8 mouse cellular contexts compared by ENCODE assay signal in genomic region chr12:30578019-30578418, GRCm38 (mm10). TPM values are rescaled to one million over a fixed set of nuclear protein-coding genes. Genes with fewer than 3 reads are reported as not detected.
DNase-seq lines count a peak whose midpoint lies in the region; ATAC-seq and TF ChIP-seq lines count a peak whose summit lies in the region.
"Had no signal": no experiment of that assay in that cellular context is flagged by ENCODE, and none has a peak within 500 bp of the region (broad histone marks: within the 10 kb centered on the region; RNA-seq: fewer than 3 reads in every experiment).

No protein-coding gene starts in this region.

- H3K9me3 ChIP-seq in forebrain, embryonic 16.5 days (ENCODE audit: control insufficient read depth, low read length): no peaks in the 10 kb centered on the region
- no peaks in the 10 kb centered on the region for H3K9me3 ChIP-seq in liver, postnatal 0 days (ENCODE audit: low read length)
- no peaks in the 10 kb centered on the region for H3K9me3 ChIP-seq in neural tube, embryonic 15.5 days (replicated peaks)
- H3K9me3 ChIP-seq: heart, embryonic 15.5 days had no signal

- no peaks in the 10 kb centered on the region for H3K27me3 ChIP-seq in forebrain, embryonic 16.5 days (replicated peaks; ENCODE audit: control insufficient read depth, insufficient read depth, low read length)
- no peaks in the 10 kb centered on the region for H3K27me3 ChIP-seq in liver, postnatal 0 days (ENCODE audit: insufficient read depth, low read length)
- no peaks in the 10 kb centered on the region for H3K27me3 ChIP-seq in neural tube, embryonic 15.5 days (replicated peaks)
- H3K27me3 ChIP-seq: heart, embryonic 15.5 days had no signal

- no peaks in the 10 kb centered on the region for H3K4me1 ChIP-seq in forebrain, embryonic 16.5 days (replicated peaks; ENCODE audit: control insufficient read depth, insufficient read depth, low read length)
- H3K4me1 ChIP-seq in liver, postnatal 0 days (ENCODE audit: insufficient read depth): no peaks in the 10 kb centered on the region
- no peaks in the 10 kb centered on the region for H3K4me1 ChIP-seq in neural tube, embryonic 15.5 days
- H3K4me1 ChIP-seq: heart, embryonic 15.5 days had no signal

- H3K9ac ChIP-seq in forebrain, embryonic 16.5 days (replicated peaks; ENCODE audit: low read depth, low read length): no peak overlapping the region
- H3K9ac ChIP-seq in liver, postnatal 0 days (replicated peaks): no peak overlapping the region
- H3K9ac ChIP-seq in neural tube, embryonic 15.5 days (replicated peaks): no peak overlapping the region
- H3K9ac ChIP-seq: heart, embryonic 15.5 days had no signal

- H3K4me3 ChIP-seq in forebrain, embryonic 16.5 days (replicated peaks; ENCODE audit: low read length): no peak overlapping the region
- H3K4me3 ChIP-seq in liver, postnatal 0 days (ENCODE audit: low read depth, low read length): no peak overlapping the region
- H3K4me3 ChIP-seq in neural tube, embryonic 15.5 days (replicated peaks): no peak overlapping the region
- H3K4me3 ChIP-seq: heart, embryonic 15.5 days had no signal

- H3K4me2 ChIP-seq in forebrain, embryonic 16.5 days (ENCODE audit: low read length): no peak overlapping the region
- no peak overlapping the region for H3K4me2 ChIP-seq in liver, postnatal 0 days (ENCODE audit: low read depth, low read length)
- H3K4me2 ChIP-seq in neural tube, embryonic 15.5 days: no peak overlapping the region
- H3K4me2 ChIP-seq: heart, embryonic 15.5 days had no signal

- ATAC-seq in forebrain, embryonic 16.5 days: peak; percentile 75
- no peak for ATAC-seq in liver, postnatal 0 days
- ATAC-seq in neural tube, embryonic 15.5 days (ENCODE audit: low FRiP score): peak; percentile 84

- H3K27ac ChIP-seq in forebrain, embryonic 16.5 days (ENCODE audit: low read length): no peak overlapping the region
- H3K27ac ChIP-seq in liver, postnatal 0 days (ENCODE audit: low read depth): no peak overlapping the region
- no peak overlapping the region for H3K27ac ChIP-seq in neural tube, embryonic 15.5 days (replicated peaks)
- H3K27ac ChIP-seq: heart, embryonic 15.5 days had no signal

- peak; percentile 48 to 54 for DNase-seq in B cell, adult 2 months
- DNase-seq in CD8-positive naive resting alpha-beta T cell, adult 2 months (ENCODE audit: low read depth in 2 of 2, low spot score in 2 of 2): peak; percentile 22 to 44
- peak; percentile 35 for DNase-seq in c-Kit-positive CD71-positive TER-119-positive erythroid progenitor cells, embryonic 14.5 days (ENCODE audit: low spot score)
- DNase-seq in kidney, adult 8-10 months: peak; percentile 56 to 70
- peak; percentile 55 for DNase-seq in liver, postnatal 0 days

- no peaks in the 10 kb centered on the region for H3K36me3 ChIP-seq in forebrain, embryonic 16.5 days (ENCODE audit: control insufficient read depth, insufficient read depth)
- H3K36me3 ChIP-seq in liver, postnatal 0 days (replicated peaks; ENCODE audit: insufficient read depth, low read length): no peaks in the 10 kb centered on the region
- H3K36me3 ChIP-seq in neural tube, embryonic 15.5 days: no peaks in the 10 kb centered on the region
- H3K36me3 ChIP-seq: heart, embryonic 15.5 days had no signal

- TF ChIP-seq EP300 in liver, postnatal 0 days (IDR thresholded peaks at IDR 0.05; ENCODE audit: low read depth): no peak

- 14% methylated on average over 5 of the region's 5 CpGs for WGBS in forebrain, embryonic 16.5 days
- WGBS in liver, postnatal 0 days (ENCODE audit: insufficient replicate concordance): 16% methylated on average over 5 of the region's 5 CpGs
- 14% methylated on average over 5 of the region's 5 CpGs for WGBS in neural tube, embryonic 15.5 days

- TF ChIP-seq CTCF in liver, postnatal 0 days (IDR thresholded peaks at IDR 0.05; ENCODE audit: low read depth): peak; percentile 82

RNA-seq across cellular contexts. Expression of gene Tmem18, which starts 6.2 kb away (rescaled TPM):
- polyA plus RNA-seq in forebrain, embryonic 16.5 days (2015; fragmentation: Nextera tagmentation; extraction: Ambion mirVana): 32.2 and 32.6 TPM in 2 replicates
- 4.4 and 5.1 TPM in 2 replicates for polyA plus RNA-seq in liver, postnatal 0 days (2015; fragmentation: Nextera tagmentation; extraction: Ambion mirVana)
- 35.0 and 36.6 TPM in 2 replicates for polyA plus RNA-seq in neural tube, embryonic 15.5 days (2015; fragmentation: Nextera tagmentation; extraction: Ambion mirVana)
